Mouse (Mus musculus) cerebellum, adult 2 months (tissue): Measurements from ENCODE around the gene Pigf.

ENCODE experiments used
- CTCF ChIP-seq: fragments of 200-500 bp; IDR thresholded peaks from 2 replicates; pipeline ENCODE4 v1.5.1; 2011; ENCODE audit warnings: low read depth, mild to moderate bottlenecking, control low read depth, low read length, moderate library complexity, borderline replicate concordance; ENCODE audit not compliant: insufficient read depth
- POLR2A ChIP-seq: fragments of 200-500 bp; IDR thresholded peaks from 2 replicates; pipeline ENCODE4 v1.6.1; 2011; ENCODE audit warnings: low read length, control low read depth, borderline replicate concordance; ENCODE audit not compliant: insufficient read depth

DNA sequence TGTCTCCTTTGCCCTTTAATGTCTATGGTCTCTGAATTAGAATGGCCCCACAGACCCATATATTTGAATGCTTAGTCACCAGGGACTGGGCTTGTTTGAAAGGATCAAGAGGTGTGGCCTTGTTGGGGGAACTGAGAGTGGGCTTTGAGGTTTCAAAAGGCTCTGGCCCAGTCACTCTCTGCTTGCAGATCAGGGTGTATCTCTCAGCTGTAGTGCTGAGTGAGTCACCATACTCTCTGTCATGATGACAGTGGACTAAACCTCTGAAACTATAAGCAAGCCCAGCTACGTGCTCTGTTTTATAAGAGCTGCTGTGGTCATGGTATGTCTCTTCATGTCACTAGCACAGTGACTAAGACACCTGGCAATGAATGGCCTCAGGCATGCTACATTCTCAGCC is 27.2 kb upstream of the Pigf start:
- TF ChIP-seq POLR2A (no peak), CTCF (no peak)
